Mouse (Mus musculus) ES-E14 (cell line): ENCODE results near the gene Sipa1l3. TPM values are rescaled to one million over a fixed set of nuclear protein-coding genes. Genes with fewer than 3 reads are reported as not detected.

ENCODE experiments used
- DNase-seq: peaks from one replicate; pipeline ENCODE4 v3.0.0-alpha.2; 2013; ENCODE audit warnings: low read depth, low spot score
- H3K27ac ChIP-seq: 2 replicates; pipeline ENCODE4 v1.5.1; 2012; ENCODE audit warnings: low read depth, mild to moderate bottlenecking, low read length, moderate library complexity, mixed read lengths; ENCODE audit not compliant: poor library complexity, insufficient read depth, severe bottlenecking
- H3K36me3 ChIP-seq: 2 replicates; pipeline ENCODE4 v1.6.1; 2012; ENCODE audit warnings: mild to moderate bottlenecking, low read length, moderate library complexity, mixed read lengths; ENCODE audit not compliant: control insufficient read depth, poor library complexity, insufficient read depth, severe bottlenecking
- H3K4me1 ChIP-seq, 2 experiments: fragments of 150-350 bp in 1 of 2; sonication (generic) in 1 of 2; 2 replicates each; pipeline ENCODE4 v1.6.1; 2012; ENCODE audit warnings: low read length in 2 of 2, mild to moderate bottlenecking in 1 of 2, mixed read lengths in 1 of 2; ENCODE audit not compliant: control insufficient read depth in 2 of 2, insufficient read depth in 2 of 2, poor library complexity in 1 of 2
- H3K4me3 ChIP-seq, 2 experiments: fragments of 150-350 bp in 1 of 2; sonication (generic) in 1 of 2; 2 replicates each; pipeline ENCODE4 v1.5.1; 2012; ENCODE audit warnings: low read length in 2 of 2, low read depth in 1 of 2, mild to moderate bottlenecking in 1 of 2, mixed read lengths in 1 of 2; ENCODE audit not compliant: insufficient read depth in 1 of 2, poor library complexity in 1 of 2, severe bottlenecking in 1 of 2
- H3K9ac ChIP-seq: 2 replicates; pipeline ENCODE4 v1.6.1; 2012; ENCODE audit warnings: low read depth, mild to moderate bottlenecking, low read length, mixed read lengths; ENCODE audit not compliant: poor library complexity, insufficient read depth, severe bottlenecking
- H3K9me3 ChIP-seq: fragments of 150-350 bp; sonication (generic); 2 replicates; pipeline ENCODE4 v1.6.1; 2012; ENCODE audit warnings: low read depth, mild to moderate bottlenecking, low read length; ENCODE audit not compliant: control insufficient read depth, insufficient read depth
- CHD2 ChIP-seq: IDR thresholded peaks from 2 replicates; pipeline ENCODE4 v1.6.1; 2014; ENCODE audit warnings: mild to moderate bottlenecking, low read depth, low read length, inconsistent platforms
- HCFC1 ChIP-seq: IDR thresholded peaks from 2 replicates; pipeline ENCODE4 v1.6.1; 2012; ENCODE audit warnings: low read length, inconsistent platforms, borderline replicate concordance; ENCODE audit not compliant: insufficient read depth
- MAFK ChIP-seq: IDR thresholded peaks from 2 replicates; pipeline ENCODE4 v1.6.1; 2014; ENCODE audit warnings: mild to moderate bottlenecking, low read depth, low read length, inconsistent platforms; ENCODE audit not compliant: insufficient read depth
- ZC3H11A ChIP-seq: IDR thresholded peaks from 2 replicates; pipeline ENCODE4 v1.6.1; 2012; ENCODE audit warnings: low read depth, mild to moderate bottlenecking, inconsistent platforms, low read length, borderline replicate concordance
- ZNF384 ChIP-seq: IDR thresholded peaks from 2 replicates; pipeline ENCODE4 v1.6.1; 2012; ENCODE audit warnings: low read depth, low read length, inconsistent platforms
- in situ Hi-C, 2 experiments: fragments of 600-800 bp; cut with MboI; formaldehyde crosslinking; loops; one replicate each; pipeline ENCODE4 v1.15.1; 2025; ENCODE audit warnings: low sequenced_read_pairs in 2 of 2, inconsistent platforms in 1 of 2; ENCODE audit not compliant: unreplicated experiment in 2 of 2
- total RNA-seq: library from RNA; depleted of rRNA; stranded (reverse); fragments of 300-350 nt; gene quantifications from 2 replicates; pipeline ENCODE4 v1.2.3, GENCODE M21; 2012

Gene Sipa1l3
- total RNA-seq, 1 experiment, result 27.5 TPM

GRCm38 (mm10) chr7:29282074-29282554 lies 236.3 kb downstream of the Sipa1l3 start:
- Histone ChIP-seq H3K4me1 (peaks cover 3 to 13% of the 10 kb centered on the region in 2 experiments; a peak in 1 of 4 replicates), H3K4me3 (peak overlapping the region; percentile 85 to 92), H3K36me3 (peaks cover 7% of the 10 kb centered on the region; the same call in 1 of the 2 replicates), H3K9me3 (no peaks in the 10 kb centered on the region), H3K27ac (no peak overlapping the region), H3K9ac (no peak overlapping the region)
- in situ Hi-C loops, result no loop called here
- DNase-seq, result no peak
- TF ChIP-seq CHD2 (no peak), ZC3H11A (no peak), ZNF384 (no peak), MAFK (no peak), HCFC1 (no peak)

GRCm38 (mm10) chr7:29281201-29282073 lies 237.0 kb downstream of the Sipa1l3 start, which contains the start of gene Spint2:
Spint2 (minus strand) TSS chr7:29281912.
- peak within 1 kb of the TSS; percentile 98 for H3K9ac ChIP-seq
- peak within 1 kb of the TSS; percentile 85 to 92 for H3K4me3 ChIP-seq
- peaks cover 3 to 13% of the 10 kb centered on the region in 2 experiments; a peak in 1 of 4 replicates for H3K4me1 ChIP-seq
- no peaks in the 10 kb centered on the region for H3K9me3 ChIP-seq
- TF ChIP-seq HCFC1, result no peak
- peak; percentile 91 for TF ChIP-seq CHD2
- TF ChIP-seq ZNF384, result no peak
- no peak for TF ChIP-seq MAFK
- no peak for TF ChIP-seq ZC3H11A
- peak within 1 kb of the TSS; percentile 61 for H3K27ac ChIP-seq
- peak; percentile 66 for DNase-seq
- H3K36me3 ChIP-seq, result peaks cover 10% of the 10 kb centered on the region; the same call in 1 of the 2 replicates
- in situ Hi-C loops, result no loop called here

GRCm38 (mm10) chr7:29280801-29281200 lies 237.6 kb downstream of the Sipa1l3 start:
- Histone ChIP-seq H3K4me1 (peaks cover 3 to 18% of the 10 kb centered on the region in 2 experiments; a peak in 1 of 4 replicates), H3K9me3 (no peaks in the 10 kb centered on the region), H3K4me3 (peak overlapping the region; percentile 85 to 92), H3K27ac (peak overlapping the region; percentile 49; the same call in 1 of the 2 replicates), H3K36me3 (peaks cover 10% of the 10 kb centered on the region; the same call in 1 of the 2 replicates), H3K9ac (peak overlapping the region; percentile 98)
- in situ Hi-C loops, result no loop called here
- TF ChIP-seq HCFC1, result no peak
- no peak for TF ChIP-seq MAFK
- TF ChIP-seq ZC3H11A, result no peak
- TF ChIP-seq CHD2, result no peak
- DNase-seq, result no peak

GRCm38 (mm10) chr7:29279924-29280323 lies 238.5 kb downstream of the Sipa1l3 start:
- in situ Hi-C loops, result no loop called here
- Histone ChIP-seq H3K9me3 (no peaks in the 10 kb centered on the region), H3K4me1 (peaks cover 3 to 18% of the 10 kb centered on the region in 2 experiments; a peak in 1 of 4 replicates), H3K27ac (no peak overlapping the region), H3K9ac (peak overlapping the region; percentile 98), H3K4me3 (peak overlapping the region; percentile 85 to 92), H3K36me3 (peaks cover 10% of the 10 kb centered on the region; the same call in 1 of the 2 replicates)
- DNase-seq, result no peak
- TF ChIP-seq CHD2 (no peak), ZNF384 (no peak), MAFK (no peak), ZC3H11A (no peak), HCFC1 (no peak)
